Mouse (Mus musculus) midbrain, embryonic 16.5 days (tissue): Measurements from ENCODE around the gene Gm2056. TPM values are rescaled to one million over a fixed set of nuclear protein-coding genes. Genes with fewer than 3 reads are reported as not detected.
"Not testable (repeated sequence)": the region's sequence is repeated elsewhere in the genome, so short reads cannot be mapped to it uniquely, and the experiment has no call there.

ENCODE experiments used
- ATAC-seq: fragments of 200-750 bp; cut with Nextera tagmentation; 2 replicates; pipeline ENCODE4 v1.8.0; 2017; ENCODE audit warnings: moderate TSS enrichment
- H3K27ac ChIP-seq: fragments of 300-500 bp; sonication (generic); 2 replicates; pipeline ENCODE4 v1.5.1; 2014; ENCODE audit warnings: mild to moderate bottlenecking, low read length, mixed read lengths
- H3K27me3 ChIP-seq: fragments of 300-500 bp; sonication (generic); 2 replicates; pipeline ENCODE4 v1.6.1; 2014; ENCODE audit warnings: low read depth, low read length, mixed read lengths; ENCODE audit not compliant: control insufficient read depth, insufficient read depth
- H3K36me3 ChIP-seq: fragments of 300-500 bp; sonication (generic); 2 replicates; pipeline ENCODE4 v1.6.1; 2014; ENCODE audit warnings: mild to moderate bottlenecking, low read length, moderate library complexity, mixed read lengths; ENCODE audit not compliant: control insufficient read depth, insufficient read depth
- H3K4me1 ChIP-seq: fragments of 300-500 bp; sonication (generic); 2 replicates; pipeline ENCODE4 v1.6.1; 2014; ENCODE audit warnings: mild to moderate bottlenecking, low read length, mixed read lengths; ENCODE audit not compliant: control insufficient read depth, insufficient read depth
- H3K4me2 ChIP-seq: fragments of 300-500 bp; sonication (generic); 2 replicates; pipeline ENCODE4 v1.6.1; 2014; ENCODE audit warnings: mild to moderate bottlenecking, low read length, mixed read lengths
- H3K4me3 ChIP-seq: fragments of 300-500 bp; sonication (generic); 2 replicates; pipeline ENCODE4 v1.5.1; 2014; ENCODE audit warnings: low read depth, mild to moderate bottlenecking, low read length, moderate library complexity, mixed read lengths
- H3K9ac ChIP-seq: fragments of 300-500 bp; sonication (generic); 2 replicates; pipeline ENCODE4 v1.6.1; 2014; ENCODE audit warnings: low read depth, low read length, mixed read lengths
- H3K9me3 ChIP-seq: fragments of 300-500 bp; sonication (generic); replicated peaks from 2 replicates; pipeline ENCODE4 v1.6.1; 2014; ENCODE audit warnings: mild to moderate bottlenecking, low read length, mixed read lengths; ENCODE audit not compliant: control insufficient read depth, poor library complexity, severe bottlenecking
- WGBS: fragments of 180-500 bp; shearing (Covaris S2); extraction: QIAGEN DNeasy Blood & Tissue Kit; methylation state at CpG from one replicate; pipeline ENCODE4 v1.1.7; 2014; 5-methylcytosine and 5-hydroxymethylcytosine counted together
- polyA plus RNA-seq: library from polyadenylated mRNA; unstranded; fragments of >200 nt; fragmentation: Nextera tagmentation; extraction: Ambion mirVana; gene quantifications from 2 replicates; pipeline ENCODE4 v1.2.1, GENCODE M21; 2015

Gene Gm2056
- polyA plus RNA-seq = not detected in 2 replicates

GRCm38 (mm10) chr12:88026704-88027103, at the start of gene Gm2056:
Gene Gm2056, plus strand, starts transcription at chr12:88027004.
- H3K9me3 ChIP-seq, H3K27ac ChIP-seq, ATAC-seq, H3K4me2 ChIP-seq, H3K4me3 ChIP-seq, H3K4me1 ChIP-seq, H3K9ac ChIP-seq, H3K36me3 ChIP-seq, H3K27me3 ChIP-seq: not testable (repeated sequence)
- WGBS = 80% methylated on average over 1 of the region's 1 CpGs

- H3K4me3 ChIP-seq, ATAC-seq, H3K36me3 ChIP-seq, H3K9ac ChIP-seq, H3K9me3 ChIP-seq, H3K27me3 ChIP-seq, H3K27ac ChIP-seq, H3K4me1 ChIP-seq, H3K4me2 ChIP-seq: not testable (repeated sequence)
These were observed 42.8 kb upstream of the Gm2056 start for GRCm38 (mm10) chr12:87984000-87984399.

- H3K4me3 ChIP-seq, H3K4me1 ChIP-seq, ATAC-seq, H3K36me3 ChIP-seq, H3K27me3 ChIP-seq, H3K9me3 ChIP-seq, H3K4me2 ChIP-seq, H3K27ac ChIP-seq, H3K9ac ChIP-seq: not testable (repeated sequence)
- 81% methylated on average over 3 of the region's 3 CpGs for WGBS
These were observed 22.7 kb upstream of the Gm2056 start for GRCm38 (mm10) chr12:88004118-88004517.

GRCm38 (mm10) chr12:88011548-88011947, 15.3 kb upstream of the Gm2056 start, which contains the start of gene Gm2075:
Gene Gm2075, plus strand, starts transcription at chr12:88011848.
- H3K4me3 ChIP-seq, H3K27me3 ChIP-seq, H3K4me2 ChIP-seq, H3K9me3 ChIP-seq, H3K36me3 ChIP-seq, H3K4me1 ChIP-seq, ATAC-seq, H3K9ac ChIP-seq, H3K27ac ChIP-seq: not testable (repeated sequence)
- no CpG with 5 or more reads among the region's 1 CpGs for WGBS

GRCm38 (mm10) chr12:88018671-88019070, 8.1 kb upstream of the Gm2056 start, which contains the start of gene Gm6803:
Gene Gm6803, minus strand, starts transcription at chr12:88018771.
- 85% methylated on average over 2 of the region's 2 CpGs for WGBS
- not testable (repeated sequence) for H3K27me3 ChIP-seq, H3K4me1 ChIP-seq, H3K9me3 ChIP-seq, H3K4me3 ChIP-seq, H3K4me2 ChIP-seq, ATAC-seq, H3K9ac ChIP-seq, H3K27ac ChIP-seq, H3K36me3 ChIP-seq

GRCm38 (mm10) chr12:88032250-88032649, 5.4 kb downstream of the Gm2056 start:
- 95% methylated on average over 5 of the region's 5 CpGs for WGBS
- not testable (repeated sequence) for H3K4me3 ChIP-seq, H3K27ac ChIP-seq, H3K9me3 ChIP-seq, H3K36me3 ChIP-seq, H3K4me2 ChIP-seq, H3K9ac ChIP-seq, ATAC-seq, H3K27me3 ChIP-seq, H3K4me1 ChIP-seq

- not testable (repeated sequence) for H3K36me3 ChIP-seq
These were observed 12.3 kb downstream of the Gm2056 start for GRCm38 (mm10) chr12:88039062-88039461.

GRCm38 (mm10) chr12:88039703-88040102, 12.9 kb downstream of the Gm2056 start:
- WGBS = 94% methylated on average over 1 of the region's 1 CpGs
- H3K27ac ChIP-seq, H3K27me3 ChIP-seq, H3K36me3 ChIP-seq, H3K4me2 ChIP-seq, H3K9ac ChIP-seq, ATAC-seq, H3K9me3 ChIP-seq, H3K4me1 ChIP-seq, H3K4me3 ChIP-seq: not testable (repeated sequence)

More at GRCm38 (mm10) chr12:88039062-88039461, 12.3 kb downstream of the Gm2056 start:
- not testable (repeated sequence) for H3K4me3 ChIP-seq, ATAC-seq, H3K9me3 ChIP-seq, H3K4me2 ChIP-seq, H3K27me3 ChIP-seq, H3K27ac ChIP-seq, H3K4me1 ChIP-seq, H3K9ac ChIP-seq

- H3K4me2 ChIP-seq, H3K36me3 ChIP-seq, H3K9me3 ChIP-seq, H3K27ac ChIP-seq, ATAC-seq, H3K4me3 ChIP-seq, H3K9ac ChIP-seq, H3K4me1 ChIP-seq, H3K27me3 ChIP-seq: not testable (repeated sequence)
- 65% methylated on average over 1 of the region's 1 CpGs for WGBS
These were observed 18.4 kb downstream of the Gm2056 start for GRCm38 (mm10) chr12:88045226-88045625.
